1 mouse cellular context compared by ENCODE assay signal in genomic region chr6:65594171-65594570, GRCm38 (mm10).
A peak's percentile ranks its signal among the peaks of the same experiment; 100 is the strongest.
TF ChIP-seq lines count a peak whose summit lies in the region.

No protein-coding gene starts in this region.

TF ChIP-seq in MEL, 35 proteins besides CTCF, POLR2A, EP300 and RAD21 (continued from another document):
- TF ChIP-seq ZKSCAN1 (IDR thresholded peaks at IDR 0.05; ENCODE audit: low read depth, low read length) (no peak), NRF1 (IDR thresholded peaks at IDR 0.05; ENCODE audit: insufficient read depth, low read depth, low read length, poor library complexity, severe bottlenecking) (no peak), JUND (IDR thresholded peaks at IDR 0.05; ENCODE audit: low read depth, low read length) (0 out of 2 replicates have a peak, but pooled peaks have one; percentile 43), UBTF (IDR thresholded peaks at IDR 0.05; ENCODE audit: borderline replicate concordance, insufficient read depth, low read depth, low read length) (no peak), CHD1 (IDR thresholded peaks at IDR 0.05; ENCODE audit: low read depth, low read length) (no peak), TBP (IDR thresholded peaks at IDR 0.05; ENCODE audit: low read depth, low read length) (0 out of 2 replicates have a peak, but pooled peaks have one; percentile 52), NELFE (IDR thresholded peaks at IDR 0.05; ENCODE audit: low read depth, low read length) (no peak), KAT2A (conservative IDR thresholded peaks at IDR 0.05; ENCODE audit: low read depth, low read length) (no peak), MAFK (IDR thresholded peaks at IDR 0.05; ENCODE audit: borderline replicate concordance, low read depth, low read length) (0 out of 2 replicates have a peak, but pooled peaks have one; percentile 43), MYB (IDR thresholded peaks at IDR 0.05; ENCODE audit: low read depth, low read length) (no peak)
TF ChIP-seq in MEL: peak in this region for 13.
